8 mouse cellular contexts compared by ENCODE assay signal in genomic region chr6:88105783-88106611, GRCm38 (mm10). TPM values are rescaled to one million over a fixed set of nuclear protein-coding genes. Genes with fewer than 3 reads are reported as not detected.
DNase-seq lines count a peak whose midpoint lies in the region; ATAC-seq lines count a peak whose summit lies in the region.

No protein-coding gene starts in this region.

- H3K27ac ChIP-seq in hindbrain, embryonic 16.5 days (ENCODE audit: low read depth, low read length), result peak overlapping the region; percentile 76

- peak; percentile 73 for ATAC-seq in common myeloid progenitor, adult 5-6 weeks (replicated peaks; ENCODE audit: low read depth, poor library complexity, severe bottlenecking)
- peak; percentile 94 for ATAC-seq in hindbrain, embryonic 16.5 days

- no peaks in the 10 kb centered on the region for H3K9me3 ChIP-seq in hindbrain, embryonic 16.5 days (ENCODE audit: control insufficient read depth, low read length)

- H3K4me3 ChIP-seq in hindbrain, embryonic 16.5 days (ENCODE audit: low read length), result peak overlapping the region; percentile 26

- peak overlapping the region; percentile 57 for H3K4me2 ChIP-seq in hindbrain, embryonic 16.5 days (ENCODE audit: low read length)

- peak; percentile 85 for DNase-seq in WW6 (ENCODE audit: low read depth, low spot score)
- peak; percentile 89 for DNase-seq in gastrocnemius, adult 18-20 months (ENCODE audit: low spot score)
- peak; percentile 95 for DNase-seq in left cerebral cortex, adult 11 months (ENCODE audit: low spot score)
- peak; percentile 95 for DNase-seq in lung, postnatal 36 days
- peak; percentile 95 for DNase-seq in retina, postnatal 1 day
- peak; percentile 84 for DNase-seq in thymus, postnatal 4 days

- peaks cover 24% of the 10 kb centered on the region for H3K36me3 ChIP-seq in hindbrain, embryonic 16.5 days (ENCODE audit: control insufficient read depth, insufficient read depth, low read length)

- peaks cover 8% of the 10 kb centered on the region for H3K4me1 ChIP-seq in hindbrain, embryonic 16.5 days (ENCODE audit: control insufficient read depth, insufficient read depth, low read depth, low read length)

- peak overlapping the region; percentile 65 for H3K9ac ChIP-seq in hindbrain, embryonic 16.5 days (ENCODE audit: low read depth, low read length)

- H3K27me3 ChIP-seq in hindbrain, embryonic 16.5 days (replicated peaks; ENCODE audit: control insufficient read depth, insufficient read depth, low read length), result no peaks in the 10 kb centered on the region

- 11% methylated on average over 32 of the region's 32 CpGs for WGBS in hindbrain, embryonic 16.5 days

RNA-seq across cellular contexts. Expression of gene Rpn1, which starts 21.7 kb away (rescaled TPM):
- total RNA-seq in common myeloid progenitor, adult 5-6 weeks (2017), result 196 and 216 TPM in 2 replicates
- total RNA-seq in gastrocnemius, adult 18-20 months (2021), result 10 to 100 TPM; 79.2 to 85.8 TPM
- 325 and 351 TPM in 2 replicates for polyA plus RNA-seq in hindbrain, embryonic 16.5 days (2015; fragmentation: Nextera tagmentation; extraction: Ambion mirVana)

Comparison
In these comparisons a context has a peak if more than half of its experiments do, and no peak if none do; other contexts are left out.
1. Peak in every context shown above with its lines: DNase-seq, ATAC-seq, H3K4me3 ChIP-seq and H3K27ac ChIP-seq.